Mouse (Mus musculus): ENCODE measurements at regions not wholly inside any gene's neighbourhood (a gene's known extent, or its start where the extent isn't known, plus 50 kb on each side); places are given as distances from the start of the nearest gene placed in this dataset.

DNA sequence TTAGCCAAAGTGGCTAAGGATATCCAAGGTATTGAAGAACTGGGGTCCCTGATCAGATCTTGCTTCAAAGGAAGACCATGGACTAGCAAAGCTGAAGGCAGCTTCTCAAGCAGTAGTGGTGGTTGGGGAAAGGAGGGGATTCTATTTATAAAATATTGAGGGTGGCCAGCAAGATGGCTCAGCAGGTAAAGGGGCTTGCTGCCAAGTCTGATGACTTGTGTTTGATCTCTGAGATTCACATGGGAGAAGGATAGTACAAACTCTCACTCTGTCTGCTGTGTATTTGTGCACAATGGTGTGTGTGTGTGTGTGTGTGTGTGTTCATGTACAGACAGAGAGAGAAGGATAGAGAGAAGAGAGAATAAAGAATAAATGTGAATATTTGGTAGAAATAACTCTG lies 73.4 kb downstream of the Tnfsf18 start:
- no peak for TF ChIP-seq CTCF (IDR thresholded peaks at IDR 0.05; ENCODE audit: low read depth)
- Histone ChIP-seq H3K4me2 (ENCODE audit: low read length) (no peak overlapping the region), H3K9ac (ENCODE audit: low read depth, low read length) (no peak overlapping the region), H3K27ac (no peak overlapping the region), H3K27me3 (ENCODE audit: insufficient read depth, low read length) (no peaks in the 10 kb centered on the region), H3K36me3 (ENCODE audit: insufficient read depth, low read length) (no peaks in the 10 kb centered on the region), H3K4me3 (replicated peaks; ENCODE audit: low read depth, low read length) (no peak overlapping the region), H3K9me3 (replicated peaks; ENCODE audit: low read length) (no peaks in the 10 kb centered on the region), H3K4me1 (replicated peaks; ENCODE audit: insufficient read depth, low read length) (no peaks in the 10 kb centered on the region)
- no peak for ATAC-seq (replicated peaks; ENCODE audit: low FRiP score, low read depth)
- no peak for DNase-seq (ENCODE audit: low spot score)

DNA sequence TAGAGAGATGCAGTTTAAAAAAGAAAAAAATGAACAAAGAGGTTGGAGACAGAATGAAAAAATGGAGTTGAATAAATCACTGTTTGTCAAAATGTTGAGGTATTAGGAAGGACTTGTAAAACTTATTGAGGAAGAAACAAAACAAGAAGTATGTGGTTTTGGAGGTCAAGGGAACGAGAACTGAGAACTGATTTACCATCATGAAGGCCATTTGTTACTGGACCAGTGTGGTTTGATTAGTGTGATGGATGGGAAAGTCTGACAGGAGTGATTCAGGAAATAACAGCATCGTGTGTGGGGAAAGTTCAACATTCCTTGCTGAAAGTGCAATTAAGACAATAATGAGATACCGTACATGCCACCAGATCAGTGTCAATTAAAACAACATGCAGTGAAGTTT lies 65.9 kb downstream of the Tnfsf18 start:
- H3K36me3 ChIP-seq (ENCODE audit: insufficient read depth, low read length), result no peaks in the 10 kb centered on the region
- no peak overlapping the region for H3K4me2 ChIP-seq (ENCODE audit: low read length)
- no peaks in the 10 kb centered on the region for H3K9me3 ChIP-seq (replicated peaks; ENCODE audit: low read length)
- no peak overlapping the region for H3K9ac ChIP-seq (ENCODE audit: low read depth, low read length)
- DNase-seq (ENCODE audit: low spot score) (peak; percentile 16), ATAC-seq (replicated peaks; ENCODE audit: low FRiP score, low read depth) (no peak)
- TF ChIP-seq CTCF (IDR thresholded peaks at IDR 0.05; ENCODE audit: low read depth), result no peak
- no peak overlapping the region for H3K27ac ChIP-seq
- no peaks in the 10 kb centered on the region for H3K4me1 ChIP-seq (replicated peaks; ENCODE audit: insufficient read depth, low read length)
- WGBS, result 27% methylated on average over 3 of the region's 3 CpGs
- H3K27me3 ChIP-seq (ENCODE audit: insufficient read depth, low read length), result no peaks in the 10 kb centered on the region
- no peak overlapping the region for H3K4me3 ChIP-seq (replicated peaks; ENCODE audit: low read depth, low read length)

Data from kidney, postnatal 0 days (tissue).